Mouse (Mus musculus) myocyte (in vitro differentiated cells): Measurements from ENCODE around the gene Btbd10. TPM values are rescaled to one million over a fixed set of nuclear protein-coding genes. Genes with fewer than 3 reads are reported as not detected.

Experiments used
- H3K27me3 ChIP-seq: one replicate; pipeline ENCODE4 v1.6.1; 2011; ENCODE audit not compliant: control insufficient read depth, insufficient read depth, insufficient read length
- H3K36me3 ChIP-seq: one replicate; pipeline ENCODE4 v1.6.1; 2011; ENCODE audit not compliant: control insufficient read depth, insufficient read depth
- H3K4me2 ChIP-seq: one replicate; pipeline ENCODE4 v1.6.1; 2011; ENCODE audit warnings: low read depth, control low read depth
- H3K4me3 ChIP-seq: one replicate; pipeline ENCODE4 v1.5.1; 2011; ENCODE audit warnings: mild to moderate bottlenecking, control low read depth, moderate library complexity
- H3K79me2 ChIP-seq: one replicate; pipeline ENCODE4 v1.6.1; 2011; ENCODE audit not compliant: control insufficient read depth, insufficient read depth
- H3ac ChIP-seq: one replicate; pipeline ENCODE4 v1.6.1; 2011; ENCODE audit not compliant: control insufficient read depth, insufficient read length
- CEBPB ChIP-seq: IDR thresholded peaks from 2 replicates; pipeline ENCODE4 v1.6.1; 2011; ENCODE audit warnings: mild to moderate bottlenecking, moderate library complexity; ENCODE audit not compliant: poor library complexity, insufficient read depth, severe bottlenecking
- E2F4 ChIP-seq: IDR thresholded peaks from one replicate; pipeline ENCODE4 v1.6.1; 2011; ENCODE audit warnings: mild to moderate bottlenecking, control low read depth, moderate library complexity; ENCODE audit not compliant: insufficient read depth
- MAX ChIP-seq: IDR thresholded peaks from one replicate; pipeline ENCODE4 v1.6.1; 2011; ENCODE audit warnings: low read depth, mild to moderate bottlenecking, control low read depth
- MYOD1 ChIP-seq, 3 experiments: IDR thresholded peaks; one replicate each; pipeline ENCODE4 v1.6.1; 2011; ENCODE audit warnings: control low read depth in 2 of 3, low read depth in 2 of 3, mild to moderate bottlenecking in 2 of 3, moderate library complexity in 1 of 3; ENCODE audit not compliant: insufficient read length in 2 of 3, control insufficient read depth in 1 of 3
- MYOG ChIP-seq, 3 experiments: IDR thresholded peaks; one replicate each; pipeline ENCODE4 v1.6.1; 2011; ENCODE audit warnings: control low read depth in 2 of 3, low read depth in 2 of 3, mild to moderate bottlenecking in 2 of 3; ENCODE audit not compliant: insufficient read length in 2 of 3, control insufficient read depth in 1 of 3, insufficient read depth in 1 of 3
- POLR2A ChIP-seq: IDR thresholded peaks from one replicate; pipeline ENCODE4 v1.6.1; 2011; ENCODE audit warnings: low read depth, mild to moderate bottlenecking, control low read depth, moderate library complexity; ENCODE audit not compliant: insufficient read length
- POLR2AphosphoS2 ChIP-seq: IDR thresholded peaks from one replicate; pipeline ENCODE4 v1.6.1; 2011; ENCODE audit warnings: low read depth, control low read depth; ENCODE audit not compliant: insufficient read length
- REST ChIP-seq: IDR thresholded peaks from one replicate; pipeline ENCODE4 v1.6.1; 2011; ENCODE audit warnings: mild to moderate bottlenecking, control low read depth, moderate library complexity; ENCODE audit not compliant: insufficient read depth, insufficient read length
- SRF ChIP-seq: IDR thresholded peaks from one replicate; pipeline ENCODE4 v1.6.1; 2011; ENCODE audit warnings: low read depth; ENCODE audit not compliant: control insufficient read depth, insufficient read length
- TCF12 ChIP-seq: IDR thresholded peaks from one replicate; pipeline ENCODE4 v1.6.1; 2011; ENCODE audit warnings: mild to moderate bottlenecking, control low read depth; ENCODE audit not compliant: poor library complexity, insufficient read depth, severe bottlenecking
- TCF3 ChIP-seq: IDR thresholded peaks from one replicate; pipeline ENCODE4 v1.6.1; 2011; ENCODE audit warnings: low read depth, control low read depth; ENCODE audit not compliant: insufficient read length
- USF1 ChIP-seq: IDR thresholded peaks from one replicate; pipeline ENCODE4 v1.6.1; 2011; ENCODE audit warnings: low read depth, mild to moderate bottlenecking, control low read depth, moderate library complexity
- polyA plus RNA-seq: library from polyadenylated mRNA; unstranded; fragments of >200 nt; fragmentation: generic; extraction: Trizol; gene quantifications from one replicate; pipeline ENCODE4 v1.2.1, GENCODE M21; 2012; ENCODE audit warnings: missing spikeins

Btbd10 gene
- polyA plus RNA-seq, 1 experiment = 8.0 TPM

GRCm38 (mm10) chr7:113369620-113370340, 588 bp upstream of the Btbd10 start:
- Histone ChIP-seq H3K4me2 (peak overlapping the region; percentile 90), H3K36me3 (peaks cover 7% of the 10 kb centered on the region), H3K27me3 (no peaks in the 10 kb centered on the region), H3ac (peak overlapping the region; percentile 59), H3K79me2 (peaks cover 16% of the 10 kb centered on the region), H3K4me3 (peak overlapping the region; percentile 52)
- TF ChIP-seq MYOD1 (IDR thresholded peaks at IDR 0.05; ENCODE audit: control insufficient read depth in 1 of 3, insufficient read length in 2 of 3, low read depth in 2 of 3) (peak in 2 of 3 experiments; percentile 19 to 59), USF1 (peak; percentile 31), MYOG (IDR thresholded peaks at IDR 0.05; ENCODE audit: control insufficient read depth in 1 of 3, insufficient read depth in 1 of 3, insufficient read length in 2 of 3, low read depth in 2 of 3) (peak in 1 of 3 experiments; percentile 57), POLR2AphosphoS2 (no peak), E2F4 (peak; percentile 79)

- no peaks in the 10 kb centered on the region for H3K27me3 ChIP-seq
- no peak overlapping the region for H3K4me3 ChIP-seq
- no peak overlapping the region for H3ac ChIP-seq
- H3K79me2 ChIP-seq = peaks cover 16% of the 10 kb centered on the region
- TF ChIP-seq MYOG (IDR thresholded peaks at IDR 0.05; ENCODE audit: control insufficient read depth in 1 of 3, insufficient read depth in 1 of 3, insufficient read length in 2 of 3, low read depth in 2 of 3) (no peak), USF1 (no peak), POLR2A (no peak), POLR2AphosphoS2 (no peak), REST (no peak), MYOD1 (IDR thresholded peaks at IDR 0.05; ENCODE audit: control insufficient read depth in 1 of 3, insufficient read length in 2 of 3, low read depth in 2 of 3) (no peak), MAX (no peak), TCF3 (no peak), CEBPB (no peak), E2F4 (no peak), TCF12 (no peak)
- H3K36me3 ChIP-seq = peaks cover 15% of the 10 kb centered on the region
- H3K4me2 ChIP-seq = no peak overlapping the region
Measured at GRCm38 (mm10) chr7:113367440-113367839, 1.8 kb downstream of the Btbd10 start.

GRCm38 (mm10) chr7:113349089-113349488, 20.1 kb downstream of the Btbd10 start:
- H3K27me3 ChIP-seq = no peaks in the 10 kb centered on the region
- no peaks in the 10 kb centered on the region for H3K36me3 ChIP-seq

GRCm38 (mm10) chr7:113347694-113348093, 21.5 kb downstream of the Btbd10 start:
- Histone ChIP-seq H3K4me2 (peak overlapping the region; percentile 59), H3K36me3 (no peaks in the 10 kb centered on the region), H3K4me3 (no peak overlapping the region), H3K79me2 (no peaks in the 10 kb centered on the region), H3K27me3 (no peaks in the 10 kb centered on the region), H3ac (no peak overlapping the region)
- TF ChIP-seq SRF (no peak), TCF12 (no peak), POLR2AphosphoS2 (no peak), MYOG (IDR thresholded peaks at IDR 0.05; ENCODE audit: control insufficient read depth in 1 of 3, insufficient read depth in 1 of 3, insufficient read length in 2 of 3, low read depth in 2 of 3) (no peak)

More at GRCm38 (mm10) chr7:113349089-113349488, 20.1 kb downstream of the Btbd10 start:
- Histone ChIP-seq H3K79me2 (no peaks in the 10 kb centered on the region), H3ac (no peak overlapping the region), H3K4me2 (no peak overlapping the region), H3K4me3 (no peak overlapping the region)
- TF ChIP-seq TCF12 (no peak), MYOD1 (IDR thresholded peaks at IDR 0.05; ENCODE audit: control insufficient read depth in 1 of 3, insufficient read length in 2 of 3, low read depth in 2 of 3) (no peak), SRF (no peak), CEBPB (no peak), POLR2AphosphoS2 (no peak), POLR2A (no peak), TCF3 (no peak), E2F4 (no peak)

- Histone ChIP-seq H3K4me3 (no peak overlapping the region), H3K79me2 (no peaks in the 10 kb centered on the region), H3ac (no peak overlapping the region), H3K36me3 (no peaks in the 10 kb centered on the region), H3K4me2 (peak overlapping the region; percentile 59), H3K27me3 (no peaks in the 10 kb centered on the region)
- no peak for TF ChIP-seq USF1
- TF ChIP-seq MAX = no peak
- TF ChIP-seq POLR2AphosphoS2 = no peak
- TF ChIP-seq MYOD1 (IDR thresholded peaks at IDR 0.05; ENCODE audit: control insufficient read depth in 1 of 3, insufficient read length in 2 of 3, low read depth in 2 of 3) = no peak
- TF ChIP-seq TCF3 = no peak
- no peak for TF ChIP-seq REST
- no peak for TF ChIP-seq TCF12
- no peak for TF ChIP-seq CEBPB
- no peak for TF ChIP-seq SRF
- TF ChIP-seq MYOG (IDR thresholded peaks at IDR 0.05; ENCODE audit: control insufficient read depth in 1 of 3, insufficient read depth in 1 of 3, insufficient read length in 2 of 3, low read depth in 2 of 3) = no peak
- TF ChIP-seq E2F4 = no peak
- TF ChIP-seq POLR2A = no peak
Measured at GRCm38 (mm10) chr7:113347271-113347670, 21.9 kb downstream of the Btbd10 start.
